Mouse (Mus musculus) ES-E14 (cell line): ENCODE measurements around the gene Zfp976. TPM values are rescaled to one million over a fixed set of nuclear protein-coding genes. Genes with fewer than 3 reads are reported as not detected.
A peak's percentile ranks its signal among the peaks of the same experiment; 100 is the strongest.
"Not testable (repeated sequence)": the region's sequence is repeated elsewhere in the genome, so short reads cannot be mapped to it uniquely, and the experiment has no call there.

Experiments used
- DNase-seq: peaks from one replicate; pipeline ENCODE4 v3.0.0-alpha.2; 2013; ENCODE audit warnings: low read depth, low spot score
- H3K27ac ChIP-seq: 2 replicates; pipeline ENCODE4 v1.5.1; 2012; ENCODE audit warnings: low read depth, mild to moderate bottlenecking, low read length, moderate library complexity, mixed read lengths; ENCODE audit not compliant: poor library complexity, insufficient read depth, severe bottlenecking
- H3K36me3 ChIP-seq: 2 replicates; pipeline ENCODE4 v1.6.1; 2012; ENCODE audit warnings: mild to moderate bottlenecking, low read length, moderate library complexity, mixed read lengths; ENCODE audit not compliant: control insufficient read depth, poor library complexity, insufficient read depth, severe bottlenecking
- H3K4me1 ChIP-seq, 2 experiments: fragments of 150-350 bp in 1 of 2; sonication (generic) in 1 of 2; 2 replicates each; pipeline ENCODE4 v1.6.1; 2012; ENCODE audit warnings: low read length in 2 of 2, mild to moderate bottlenecking in 1 of 2, mixed read lengths in 1 of 2; ENCODE audit not compliant: control insufficient read depth in 2 of 2, insufficient read depth in 2 of 2, poor library complexity in 1 of 2
- H3K4me3 ChIP-seq, 2 experiments: fragments of 150-350 bp in 1 of 2; sonication (generic) in 1 of 2; 2 replicates each; pipeline ENCODE4 v1.5.1; 2012; ENCODE audit warnings: low read length in 2 of 2, low read depth in 1 of 2, mild to moderate bottlenecking in 1 of 2, mixed read lengths in 1 of 2; ENCODE audit not compliant: insufficient read depth in 1 of 2, poor library complexity in 1 of 2, severe bottlenecking in 1 of 2
- H3K9ac ChIP-seq: 2 replicates; pipeline ENCODE4 v1.6.1; 2012; ENCODE audit warnings: low read depth, mild to moderate bottlenecking, low read length, mixed read lengths; ENCODE audit not compliant: poor library complexity, insufficient read depth, severe bottlenecking
- H3K9me3 ChIP-seq: fragments of 150-350 bp; sonication (generic); 2 replicates; pipeline ENCODE4 v1.6.1; 2012; ENCODE audit warnings: low read depth, mild to moderate bottlenecking, low read length; ENCODE audit not compliant: control insufficient read depth, insufficient read depth
- ZC3H11A ChIP-seq: IDR thresholded peaks from 2 replicates; pipeline ENCODE4 v1.6.1; 2012; ENCODE audit warnings: low read depth, mild to moderate bottlenecking, inconsistent platforms, low read length, borderline replicate concordance
- in situ Hi-C, 2 experiments: fragments of 600-800 bp; cut with MboI; formaldehyde crosslinking; loops; one replicate each; pipeline ENCODE4 v1.15.1; 2025; ENCODE audit warnings: low sequenced_read_pairs in 2 of 2, inconsistent platforms in 1 of 2; ENCODE audit not compliant: unreplicated experiment in 2 of 2
- total RNA-seq: library from RNA; depleted of rRNA; stranded (reverse); fragments of 300-350 nt; gene quantifications from 2 replicates; pipeline ENCODE4 v1.2.3, GENCODE M21; 2012; rRNA removed

The Zfp976 gene
- total RNA-seq = 16.0 and 17.8 TPM in 2 replicates

DNA sequence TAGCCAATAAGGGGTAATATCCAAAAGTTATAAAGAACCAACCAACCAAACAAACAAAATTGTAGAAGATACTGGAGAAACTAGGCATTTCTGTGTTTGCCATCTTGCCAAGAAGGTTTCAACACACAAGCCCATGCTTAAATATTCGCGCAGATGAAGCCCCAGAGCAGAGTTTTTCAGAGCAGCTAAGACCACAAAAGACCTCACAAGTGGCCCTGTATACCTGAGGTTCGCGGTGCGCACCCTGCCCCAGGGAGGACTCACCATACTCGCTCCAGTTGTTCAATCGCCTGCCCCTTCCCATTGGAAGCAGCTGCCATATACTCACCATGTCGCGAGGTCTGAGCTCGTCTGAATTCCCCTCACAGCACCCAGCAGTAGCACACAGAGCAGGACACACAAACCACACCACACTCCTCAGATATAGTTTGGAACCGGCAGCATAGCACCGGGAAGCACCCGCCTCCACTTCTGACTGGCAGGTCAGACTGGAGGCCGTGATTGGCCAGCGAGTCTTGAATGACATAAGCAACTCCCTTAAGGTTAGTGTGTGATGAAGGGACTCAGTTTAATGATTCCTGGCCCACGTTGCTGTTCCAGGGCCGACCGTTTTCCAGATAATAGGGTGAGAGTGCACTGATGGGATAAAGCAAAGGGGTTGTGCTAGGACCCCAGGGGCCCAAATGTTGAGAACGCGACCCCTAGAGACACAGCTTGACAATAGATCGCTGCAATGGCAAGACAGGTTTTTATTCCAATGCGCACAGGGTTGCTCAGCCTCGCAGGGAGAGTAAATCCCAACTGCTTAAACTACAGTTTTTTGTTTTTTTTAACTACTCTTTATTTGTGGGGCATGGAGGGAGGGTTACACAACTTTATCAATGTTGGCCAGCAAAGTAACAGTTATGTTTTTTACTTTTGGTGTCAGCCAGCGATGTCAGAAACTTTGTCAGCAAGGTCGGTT is at the start of gene Zfp976:
Gene Zfp976 (minus strand): TSS at position 437 of the 964 bp plus-strand sequence.
- H3K27ac ChIP-seq = peak within 1 kb of the TSS; percentile 33; the same call in 1 of the 2 replicates
- in situ Hi-C loops = not testable (repeated sequence)

GRCm38 (mm10) chr7:42680081-42680480 is 37.7 kb upstream of the Zfp976 start:
- H3K4me1 ChIP-seq = not testable (repeated sequence)

More for the DNA sequence above, at the start of gene Zfp976:
- Histone ChIP-seq H3K4me3 (peak within 1 kb of the TSS; percentile 79 to 88), H3K9ac (peak within 1 kb of the TSS; percentile 82)
- not testable (repeated sequence) for H3K9me3 ChIP-seq, H3K36me3 ChIP-seq, H3K4me1 ChIP-seq
- DNase-seq = peak; percentile 67

DNA sequence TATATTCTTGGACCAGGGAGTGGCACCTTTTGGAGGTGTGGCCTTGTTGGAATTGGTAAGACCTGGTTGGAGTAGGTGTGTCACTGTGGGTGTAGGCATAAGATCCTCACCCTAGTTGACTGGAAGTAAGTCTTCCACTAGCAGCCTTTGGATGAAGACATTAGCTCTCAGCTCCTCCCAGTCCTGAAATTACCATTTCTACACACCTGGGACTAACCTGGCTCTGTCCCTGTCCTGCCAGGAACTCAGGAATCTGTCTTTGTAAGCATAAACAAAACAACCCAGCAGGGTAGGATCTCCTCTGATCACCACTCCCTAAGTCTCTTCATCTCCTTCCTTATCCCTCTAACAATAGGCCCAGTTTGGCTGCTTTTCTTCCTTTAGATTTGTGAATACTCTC is 37.3 kb upstream of the Zfp976 start:
- H3K9me3 ChIP-seq, H3K36me3 ChIP-seq, H3K9ac ChIP-seq, H3K4me3 ChIP-seq, H3K4me1 ChIP-seq: not testable (repeated sequence)
- DNase-seq = peak; percentile 55
- peak overlapping the region; percentile 99 for H3K27ac ChIP-seq
- in situ Hi-C loops = loop anchor here in 1 of 2 experiments (10.0 kb wide), 1 partner anchor 65 kb away; no protein-coding TSS in a partner anchor

More at GRCm38 (mm10) chr7:42680081-42680480, 37.7 kb upstream of the Zfp976 start:
- H3K4me3 ChIP-seq, in situ Hi-C loops, H3K36me3 ChIP-seq, H3K9me3 ChIP-seq, DNase-seq: not testable (repeated sequence)
- Histone ChIP-seq H3K9ac (peak overlapping the region; percentile 43; the same call in 1 of the 2 replicates), H3K27ac (peak overlapping the region; percentile 99)

DNA sequence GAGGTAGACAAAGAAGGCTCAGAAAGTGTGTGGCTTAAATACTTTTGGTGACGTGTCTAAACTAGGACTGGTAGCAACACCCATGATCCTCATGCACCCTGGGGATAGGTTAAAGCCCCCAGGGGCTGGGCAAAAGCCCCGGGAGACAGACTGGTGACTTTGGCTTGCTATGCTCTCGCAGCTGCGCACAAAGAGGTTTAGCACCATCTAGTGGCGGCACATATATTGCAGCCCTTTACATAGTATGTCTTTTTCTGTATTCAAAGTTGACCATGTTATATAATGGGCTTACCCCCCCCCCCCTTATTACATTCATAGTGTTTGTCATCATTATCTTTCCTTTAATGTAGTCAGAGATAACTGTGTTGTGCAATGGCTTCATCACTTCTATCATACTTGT is 17.8 kb upstream of the Zfp976 start:
- H3K4me3 ChIP-seq, in situ Hi-C loops, H3K9me3 ChIP-seq, H3K27ac ChIP-seq, H3K9ac ChIP-seq, H3K36me3 ChIP-seq, DNase-seq, H3K4me1 ChIP-seq: not testable (repeated sequence)
- TF ChIP-seq ZC3H11A = peak; percentile 29; the same call in 1 of the 2 replicates

- H3K9me3 ChIP-seq, H3K4me3 ChIP-seq, DNase-seq, H3K9ac ChIP-seq, H3K36me3 ChIP-seq, in situ Hi-C loops, H3K4me1 ChIP-seq, H3K27ac ChIP-seq: not testable (repeated sequence)
These were observed 12.8 kb upstream of the Zfp976 start for GRCm38 (mm10) chr7:42655211-42655610.

- H3K4me1 ChIP-seq, H3K9ac ChIP-seq, DNase-seq, H3K9me3 ChIP-seq, H3K36me3 ChIP-seq, H3K27ac ChIP-seq, in situ Hi-C loops: not testable (repeated sequence)
- peak overlapping the region; percentile 79 to 88; a peak in 3 of 4 replicates for H3K4me3 ChIP-seq
These were observed 782 bp upstream of the Zfp976 start for GRCm38 (mm10) chr7:42643120-42643620.

GRCm38 (mm10) chr7:42631031-42631430 is 11.4 kb downstream of the Zfp976 start:
- H3K4me3 ChIP-seq, in situ Hi-C loops, H3K9ac ChIP-seq, H3K4me1 ChIP-seq, H3K9me3 ChIP-seq, H3K36me3 ChIP-seq, DNase-seq: not testable (repeated sequence)
- H3K27ac ChIP-seq = peak overlapping the region; percentile 36; the same call in 1 of the 2 replicates
